Mouse (Mus musculus): ENCODE measurements around the gene Samd4. TPM values are rescaled to one million over a fixed set of nuclear protein-coding genes. Genes with fewer than 3 reads are reported as not detected.

Gene Samd4
- 10 to 100 TPM; 14.5 to 19.9 (median 17.1) TPM for total RNA-seq (2022)

DNA sequence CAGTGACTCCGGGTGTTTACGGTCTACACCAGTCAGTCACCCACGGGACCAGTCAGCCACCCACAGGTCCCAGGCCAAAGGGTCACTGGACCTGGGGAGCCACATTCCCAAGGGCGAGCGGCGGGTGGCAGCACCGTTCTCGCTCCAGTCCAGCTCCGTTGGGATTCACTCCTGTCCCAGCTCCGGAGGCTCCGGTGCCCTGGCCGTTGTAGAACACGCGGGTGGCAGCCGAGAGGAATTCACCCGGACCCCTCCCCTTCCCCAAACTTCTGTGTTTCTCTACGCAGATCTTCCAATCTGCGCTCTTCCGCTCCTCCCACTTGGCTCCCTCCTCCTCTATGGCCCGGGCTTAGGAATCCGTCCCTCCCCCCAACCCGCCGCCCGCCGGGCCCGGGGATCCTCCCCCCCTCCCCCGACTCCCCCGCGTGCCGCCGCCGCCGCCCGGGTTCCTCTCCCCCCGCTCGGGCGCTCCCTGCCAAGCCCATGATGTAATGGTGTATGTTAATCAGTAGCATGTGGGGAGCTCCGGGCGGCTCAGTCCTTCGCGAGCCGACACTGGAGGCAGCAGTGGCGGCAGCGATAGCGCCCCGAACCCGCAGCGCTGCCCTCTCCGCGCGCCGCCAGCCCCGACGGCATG lies at the start of gene Samd4:
Gene Samd4 (plus strand): TSS at position 424 of the 637 bp plus-strand sequence.
- DNase-seq (ENCODE audit: low spot score in 2 of 2), result peak; percentile 57 to 68

- DNase-seq (ENCODE audit: low spot score in 2 of 2), result no peak
These were observed 43.3 kb upstream of the Samd4 start for GRCm38 (mm10) chr14:46839326-46839725.

- no peak for DNase-seq (ENCODE audit: low spot score in 2 of 2)
These were observed 36.9 kb upstream of the Samd4 start for GRCm38 (mm10) chr14:46845706-46846105.

DNA sequence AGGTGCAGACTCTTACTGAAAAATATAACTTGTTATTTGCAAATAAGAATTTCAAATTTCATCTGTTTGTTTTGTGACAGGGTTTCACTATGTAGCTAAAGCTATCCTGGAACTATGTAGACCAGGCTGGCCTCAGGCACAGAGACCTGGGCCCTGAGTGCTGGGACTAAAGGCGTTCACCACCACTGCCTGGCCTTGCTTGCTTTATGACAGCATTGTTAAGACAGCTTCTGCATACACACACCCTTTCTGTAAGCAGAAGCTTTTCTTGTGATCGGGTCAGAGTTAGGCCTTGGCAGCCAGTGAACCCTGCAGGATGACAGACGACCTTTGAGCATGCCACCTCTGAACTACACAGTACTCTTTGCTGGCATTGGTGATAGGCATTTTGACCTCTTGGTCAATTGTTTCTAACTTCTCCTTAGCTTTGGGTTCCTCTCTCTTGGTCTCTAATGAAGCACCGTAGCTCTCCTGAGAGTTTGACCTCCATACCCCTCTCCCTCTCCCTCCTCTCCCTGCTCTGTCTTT lies 34.5 kb upstream of the Samd4 start:
- DNase-seq (ENCODE audit: low spot score in 2 of 2), result no peak

DNA sequence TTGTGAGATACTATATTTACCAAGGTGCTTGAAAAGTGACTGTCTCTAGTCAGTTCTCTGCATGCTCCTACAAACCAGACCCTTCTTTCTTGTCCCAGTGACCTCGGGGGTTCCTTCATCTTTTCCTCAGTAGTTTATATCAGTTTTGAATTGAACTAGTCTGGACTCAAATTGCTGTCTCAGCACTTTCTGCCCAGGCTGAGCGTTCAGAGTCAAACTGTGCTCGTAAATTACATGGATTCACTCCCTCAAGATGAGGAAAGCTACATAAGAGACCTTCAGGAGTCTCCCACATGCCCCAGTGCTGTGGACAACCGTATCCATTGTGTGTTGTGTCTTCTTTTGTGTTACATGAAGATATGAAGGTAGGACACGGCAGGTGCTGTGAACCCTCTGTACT lies 33.9 kb upstream of the Samd4 start:
- no peak for DNase-seq (ENCODE audit: low spot score in 2 of 2)

- no peak for DNase-seq (ENCODE audit: low spot score in 2 of 2)
These were observed 32.9 kb upstream of the Samd4 start for GRCm38 (mm10) chr14:46849769-46850168.

- DNase-seq (ENCODE audit: low spot score in 2 of 2), result no peak
These were observed 29.0 kb upstream of the Samd4 start for GRCm38 (mm10) chr14:46853677-46854076.

DNA sequence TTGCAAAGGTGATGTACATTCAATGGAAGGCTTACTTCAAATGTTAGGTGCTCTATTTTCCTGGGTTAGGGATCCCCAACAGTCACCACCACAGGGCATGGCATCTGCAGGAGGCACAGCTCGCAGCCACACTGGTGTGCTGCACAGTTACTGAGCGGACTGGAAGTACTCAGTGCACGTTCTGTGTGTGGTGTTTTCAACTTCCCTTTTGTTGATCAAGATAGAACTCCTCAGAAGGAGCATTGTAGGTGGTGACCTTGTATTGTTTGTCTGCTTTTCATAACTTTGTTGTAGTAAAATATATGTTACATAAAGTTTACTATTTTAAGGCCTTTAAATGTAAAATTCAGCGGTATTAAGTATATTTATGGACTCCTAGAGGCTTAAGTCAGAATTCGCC lies 19.7 kb upstream of the Samd4 start:
- no peak for DNase-seq (ENCODE audit: low spot score in 2 of 2)

GRCm38 (mm10) chr14:46880935-46881334 lies 1.7 kb upstream of the Samd4 start:
- DNase-seq (ENCODE audit: low spot score in 2 of 2), result peak in 1 of 2 experiments; percentile 44

- DNase-seq (ENCODE audit: low spot score in 2 of 2), result no peak
These were observed 848 bp upstream of the Samd4 start for GRCm38 (mm10) chr14:46881581-46882430.

- peak; percentile 35 to 57 for DNase-seq (ENCODE audit: low spot score in 2 of 2)
These were observed 615 bp downstream of the Samd4 start for GRCm38 (mm10) chr14:46883068-46883870.

GRCm38 (mm10) chr14:46883871-46884441 lies 1.3 kb downstream of the Samd4 start:
- peak; percentile 12 to 17 for DNase-seq (ENCODE audit: low spot score in 2 of 2)

DNA sequence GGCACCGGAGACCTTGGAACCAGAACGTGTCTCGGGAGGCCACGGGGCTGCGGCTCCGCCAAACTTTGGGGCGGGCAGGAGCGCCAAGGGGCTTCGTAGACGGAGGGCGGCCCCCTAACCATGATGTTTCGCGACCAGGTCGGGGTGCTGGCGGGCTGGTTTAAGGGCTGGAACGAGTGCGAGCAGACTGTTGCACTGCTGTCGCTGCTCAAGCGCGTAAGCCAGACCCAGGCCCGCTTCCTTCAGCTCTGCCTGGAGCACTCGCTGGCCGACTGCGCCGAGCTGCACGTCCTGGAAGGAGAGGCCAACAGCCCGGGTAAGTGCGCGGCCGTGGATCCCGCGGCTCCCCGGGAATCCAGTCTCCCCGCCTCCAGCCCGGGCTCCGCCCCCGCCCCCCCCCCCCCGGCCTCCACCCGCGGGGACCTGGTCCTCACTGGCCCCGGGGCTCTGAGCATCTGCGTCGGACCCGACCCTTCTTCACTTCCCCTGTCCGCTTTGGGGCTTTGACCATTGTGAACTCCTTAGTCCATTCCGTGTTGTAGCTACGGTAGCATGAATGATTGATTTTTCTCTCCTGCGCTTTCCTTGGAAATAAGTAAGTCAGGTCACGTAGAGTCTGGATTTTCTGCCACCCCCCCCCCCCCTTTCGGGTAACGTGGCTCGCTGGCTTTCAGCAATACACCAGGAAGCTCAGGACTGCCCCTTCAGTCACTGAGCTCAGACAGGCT lies 2.2 kb downstream of the Samd4 start:
- peak; percentile 15 to 44 for DNase-seq (ENCODE audit: low spot score in 2 of 2)

GRCm38 (mm10) chr14:46885429-46885755 lies 2.7 kb downstream of the Samd4 start:
- DNase-seq (ENCODE audit: low spot score in 2 of 2), result no peak

GRCm38 (mm10) chr14:46885891-46886301 lies 3.2 kb downstream of the Samd4 start:
- no peak for DNase-seq (ENCODE audit: low spot score in 2 of 2)

DNA sequence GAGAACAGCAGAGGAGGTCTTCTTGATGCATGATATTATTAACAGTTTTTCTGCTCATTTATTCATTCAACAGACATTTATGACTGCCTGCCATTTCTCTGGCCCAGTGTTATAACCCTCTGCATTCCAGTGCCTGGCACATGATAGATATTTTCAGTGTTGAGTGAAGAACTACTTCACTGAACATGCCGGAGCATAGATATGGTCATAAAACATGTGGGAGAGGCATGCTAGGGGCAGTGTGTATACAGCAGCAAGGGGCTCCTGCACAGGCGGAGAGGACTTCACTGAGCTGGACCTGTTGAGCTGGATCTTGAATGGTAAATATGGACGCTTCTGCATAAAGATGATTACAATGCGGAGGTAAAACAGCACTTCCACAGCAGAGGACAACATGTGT lies 6.4 kb downstream of the Samd4 start:
- no peak for DNase-seq (ENCODE audit: low spot score in 2 of 2)

DNA sequence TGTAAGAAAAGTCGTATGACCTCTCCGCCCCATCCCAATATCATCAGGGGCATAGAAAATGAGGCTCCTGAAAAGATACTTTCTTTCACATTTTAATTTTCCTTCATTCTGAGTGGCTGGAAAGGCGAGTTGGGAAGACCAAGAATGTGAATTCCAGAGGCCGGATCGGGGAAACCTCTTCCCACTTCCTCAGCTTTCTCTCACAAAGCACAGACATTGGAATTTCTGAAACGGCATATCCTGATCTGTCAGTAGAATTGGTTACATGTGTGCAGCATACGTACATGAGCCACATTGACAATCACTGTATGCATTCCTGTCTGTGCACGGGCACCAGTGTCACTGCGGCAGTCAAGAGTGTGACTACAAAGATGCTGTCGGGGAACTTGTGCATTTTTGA lies 11.3 kb downstream of the Samd4 start:
- DNase-seq (ENCODE audit: low spot score in 2 of 2), result no peak

- no peak for DNase-seq (ENCODE audit: low spot score in 2 of 2)
These were observed 15.3 kb downstream of the Samd4 start for GRCm38 (mm10) chr14:46897953-46898352.

DNA sequence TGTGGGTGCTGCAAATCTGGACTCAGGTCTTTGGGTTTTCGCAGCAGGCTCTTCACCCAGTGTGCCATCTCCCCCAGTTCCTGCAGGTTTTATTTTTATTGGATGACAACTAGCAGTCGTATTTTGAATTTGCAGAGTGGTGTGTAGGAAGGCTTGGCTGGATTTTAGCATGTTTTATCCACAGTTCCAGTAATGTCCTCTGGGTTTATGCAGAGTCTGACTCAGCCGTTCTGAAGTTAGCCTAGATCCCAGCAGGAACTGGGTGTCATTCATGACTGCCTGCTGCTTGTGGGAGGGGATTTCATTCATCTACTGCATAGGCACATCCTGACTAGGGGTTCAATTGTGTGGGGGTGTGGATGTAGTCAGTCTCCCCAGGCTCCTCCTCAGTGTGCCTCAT lies 16.0 kb downstream of the Samd4 start:
- peak; percentile 54 to 58 for DNase-seq (ENCODE audit: low spot score in 2 of 2)

DNA sequence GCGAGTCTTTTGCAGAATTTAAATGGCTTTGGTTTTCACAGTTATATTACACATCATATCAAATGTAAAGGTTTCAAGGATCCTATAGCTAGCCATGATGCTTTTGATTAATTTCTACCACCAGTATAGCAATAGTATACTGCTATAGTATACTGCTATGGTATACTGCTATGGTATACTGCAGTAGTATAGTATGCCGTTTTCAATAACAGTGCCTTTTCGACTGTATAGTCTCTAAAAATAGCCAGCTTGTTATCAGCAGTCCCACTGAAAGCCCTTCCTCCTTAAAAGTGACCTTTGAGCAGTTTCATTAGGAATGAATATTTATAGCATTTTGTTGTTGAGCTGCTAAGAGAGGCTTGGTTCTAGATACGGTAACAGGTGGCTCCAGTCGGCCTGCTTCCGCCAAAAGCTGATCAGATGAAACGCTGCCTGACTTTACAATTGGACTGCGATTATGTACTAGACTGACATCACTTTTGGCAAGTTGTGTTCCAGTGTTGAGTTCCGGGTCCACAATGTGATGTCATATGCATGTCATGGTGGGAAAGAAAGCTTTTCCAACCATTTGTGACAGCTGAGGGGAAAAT lies 19.9 kb downstream of the Samd4 start:
- DNase-seq (ENCODE audit: low spot score in 2 of 2), result no peak

Data from layer of hippocampus, adult 8-10 months (tissue).